Mouse (Mus musculus) left cerebral cortex, adult 6 months (tissue): Measurements from ENCODE around the gene Gm16253. TPM values are rescaled to one million over a fixed set of nuclear protein-coding genes. Genes with fewer than 3 reads are reported as not detected.

Experiments used
- long read RNA-seq, 2 experiments: library from polyadenylated mRNA; unstranded; transcript quantifications; one replicate each; pipeline ENCODE4 v2.0.0; 2019 to 2020
- polyA plus RNA-seq: library from polyadenylated mRNA; unstranded; fragments of <200 nt; fragmentation: Nextera tagmentation; gene quantifications from 2 replicates; pipeline ENCODE4 v1.2.3, GENCODE M21; 2021

Gm16253 gene
- 0.40 and 0.42 TPM in 2 replicates for polyA plus RNA-seq
- long read RNA-seq, experiment 1, partial matches to known transcripts: 0 of 3 reads
- long read RNA-seq, experiment 1, other reads (novel, unspliced or antisense): 3 of 3 reads
- long read RNA-seq, experiment 2: 0 reads

DNA sequence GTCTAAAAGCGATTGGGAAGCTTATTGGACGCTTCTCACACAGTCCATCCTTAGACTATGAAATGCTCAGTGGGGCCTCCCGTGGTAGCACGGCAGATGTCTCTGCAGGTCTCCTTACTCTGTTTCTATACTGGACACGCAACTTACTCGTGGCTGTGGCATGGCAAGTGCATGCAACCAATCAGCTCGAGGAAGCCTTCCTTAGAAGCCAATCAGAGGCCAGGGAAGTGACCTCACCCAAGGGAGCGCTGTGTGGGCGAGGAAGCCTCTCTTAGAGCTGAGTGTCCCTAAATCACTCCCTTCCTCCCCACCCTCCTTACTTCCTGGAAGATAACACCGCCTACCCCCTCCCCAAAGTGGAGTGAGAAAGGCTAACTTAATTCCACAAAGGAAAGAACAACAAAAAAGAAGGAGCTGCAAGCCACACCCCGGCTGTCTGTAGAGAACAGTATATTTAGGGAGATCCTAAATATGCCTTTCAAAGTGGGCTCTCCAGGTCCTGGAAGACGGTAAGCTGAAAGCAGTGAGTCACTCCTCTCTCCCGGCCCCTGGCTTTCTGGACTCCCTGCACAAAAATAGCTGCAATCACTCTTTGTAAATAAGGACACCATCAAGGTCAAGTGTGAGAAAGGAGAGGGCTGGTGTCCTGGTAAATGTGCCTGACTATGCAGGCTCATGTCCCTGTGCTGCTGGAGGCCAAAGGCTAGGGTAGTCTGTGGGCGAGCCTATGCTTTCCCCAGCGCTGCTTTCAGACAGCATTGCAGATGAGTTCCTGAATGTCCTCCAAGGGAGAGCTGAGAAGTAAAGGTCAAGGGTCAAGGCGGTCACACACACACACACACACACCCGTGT, at the start of gene Gm16253:
TSS of gene Gm16253 (plus strand) at position 295 of the 852 bp plus-strand sequence.

GRCm38 (mm10) chr3:96557694-96558093, 19.1 kb upstream of the Gm16253 start, which contains the start of gene Txnip:
Txnip (plus strand) TSS chr3:96557957.

GRCm38 (mm10) chr3:96593790-96594560, 17.2 kb downstream of the Gm16253 start, which contains the start of gene Polr3gl:
Polr3gl (minus strand) TSS chr3:96594181.

GRCm38 (mm10) chr3:96596228-96596707, 19.5 kb downstream of the Gm16253 start, which contains the start of gene Ankrd34a:
Ankrd34a (plus strand) TSS chr3:96596636.

DNA sequence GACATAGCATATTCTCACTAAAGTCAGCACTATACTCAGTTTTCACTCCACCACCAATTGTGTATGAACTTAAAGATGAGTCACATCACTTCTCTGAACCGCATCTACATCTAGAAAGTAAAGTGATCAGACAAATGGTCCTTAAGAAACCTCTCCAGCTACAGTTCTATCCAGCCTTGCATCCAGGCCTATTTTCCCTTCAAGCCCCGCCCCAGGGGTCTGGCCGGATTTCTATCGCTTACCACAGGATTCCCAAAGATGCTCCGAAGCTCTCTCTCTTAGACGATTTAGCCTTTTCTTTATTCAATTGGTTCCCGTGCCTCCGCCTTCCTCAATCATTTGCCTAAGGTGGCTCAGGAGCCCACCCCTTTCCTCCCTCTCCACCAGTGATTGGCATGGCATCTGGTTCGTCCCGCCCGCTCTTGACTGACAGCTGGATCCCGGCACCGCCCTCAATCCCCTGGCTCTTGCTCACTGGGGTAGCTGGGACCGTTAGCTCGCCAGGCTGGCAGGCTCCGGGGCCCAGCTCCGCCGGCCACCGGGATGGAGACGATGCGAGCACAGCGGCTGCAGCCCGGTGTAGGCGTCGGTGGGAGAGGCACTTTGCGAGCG, 24.0 kb downstream of the Gm16253 start, which contains the start of gene Lix1l:
TSS of gene Lix1l (plus strand) at position 511 of the 612 bp plus-strand sequence.

DNA sequence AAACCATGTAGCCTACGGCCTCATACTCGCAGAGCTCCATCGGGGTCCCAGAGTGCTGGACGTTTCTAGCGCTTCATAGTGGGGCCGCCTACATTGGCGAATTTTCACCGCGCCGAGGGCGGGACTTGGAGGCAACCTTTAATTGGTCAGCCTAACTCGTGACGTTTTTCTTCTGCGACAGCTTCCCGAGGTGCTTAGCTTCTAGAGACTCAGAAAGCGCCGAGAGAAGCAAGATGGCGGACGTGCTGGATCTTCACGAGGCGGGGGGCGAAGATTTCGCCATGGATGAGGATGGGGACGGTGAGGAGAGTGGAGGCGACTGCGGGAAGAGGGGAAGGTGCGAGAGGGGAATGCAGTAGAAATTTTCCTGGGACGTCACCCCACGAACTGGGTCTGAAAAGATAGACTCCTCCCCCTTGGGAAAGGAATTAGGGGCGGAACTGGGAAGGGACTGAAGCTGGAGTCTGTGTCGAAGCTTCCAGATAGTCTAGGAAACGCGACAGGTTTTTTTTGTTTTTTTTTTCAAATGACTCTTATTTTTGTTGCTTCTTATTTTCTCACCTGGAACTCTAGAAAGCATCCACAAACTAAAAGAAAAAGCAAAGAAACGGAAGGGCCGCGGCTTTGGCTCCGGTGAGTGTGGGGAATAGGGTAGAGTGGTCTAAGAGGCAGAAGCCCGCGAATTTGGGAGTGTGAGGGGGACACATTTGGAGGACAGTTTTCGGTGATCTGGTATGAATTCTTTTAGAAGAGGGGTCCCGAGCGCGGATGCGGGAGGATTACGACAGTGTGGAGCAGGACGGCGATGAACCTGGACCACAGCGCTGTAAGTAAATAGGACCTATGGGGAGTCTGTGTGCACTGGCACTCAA, 53.2 kb downstream of the Gm16253 start, which contains the start of gene Rbm8a:
TSS of gene Rbm8a (plus strand) at position 205 of the 872 bp plus-strand sequence.

Other genes with a start within 250 kb of the Gm16253 start
- gene BC107364, start 124.7 kb upstream of the Gm16253 start, polyA plus RNA-seq: not detected in 2 replicates
- 0.94 and 1.7 TPM in 2 replicates for gene Hfe2, start 51.8 kb upstream of the Gm16253 start, polyA plus RNA-seq
- gene Txnip, start 19.0 kb upstream of the Gm16253 start, polyA plus RNA-seq: 4.3 and 4.7 TPM in 2 replicates
- gene Polr3gl, start 17.2 kb downstream of the Gm16253 start, polyA plus RNA-seq: 17.1 and 20.0 TPM in 2 replicates
- gene Ankrd34a, start 19.7 kb downstream of the Gm16253 start, polyA plus RNA-seq: 28.3 and 55.7 TPM in 2 replicates
- gene Lix1l, start 24.2 kb downstream of the Gm16253 start, polyA plus RNA-seq: 1.2 TPM in 2 replicates
- 21.6 and 35.1 TPM in 2 replicates for gene Rbm8a, start 52.9 kb downstream of the Gm16253 start, polyA plus RNA-seq
- 86.5 and 102 TPM in 2 replicates for gene Pex11b, start 58.4 kb downstream of the Gm16253 start, polyA plus RNA-seq
- not detected in 2 replicates for gene Gm42957, start 58.5 kb downstream of the Gm16253 start, polyA plus RNA-seq
- 0.05 and 0.06 TPM in 2 replicates for gene Itga10, start 68.6 kb downstream of the Gm16253 start, polyA plus RNA-seq
- 6.1 and 6.7 TPM in 2 replicates for gene Ankrd35, start 93.1 kb downstream of the Gm16253 start, polyA plus RNA-seq
- 10.8 and 15.6 TPM in 2 replicates for gene Pias3, start 119.4 kb downstream of the Gm16253 start, polyA plus RNA-seq
- 10.7 and 12.3 TPM in 2 replicates for gene Nudt17, start 131.6 kb downstream of the Gm16253 start, polyA plus RNA-seq
- gene Polr3c, start 150.6 kb downstream of the Gm16253 start, polyA plus RNA-seq: 18.8 and 21.4 TPM in 2 replicates
- gene Rnf115, start 150.7 kb downstream of the Gm16253 start, polyA plus RNA-seq: 31.0 and 64.8 TPM in 2 replicates